Mouse (Mus musculus): Measurements from ENCODE around the gene Caskin2. TPM values are rescaled to one million over a fixed set of nuclear protein-coding genes. Genes with fewer than 3 reads are reported as not detected.

Gene Caskin2
- total RNA-seq, 2 experiments from 2014 or later: 1.7 to 5.1 TPM

GRCm38 (mm10) chr11:115808696-115809310, 4.6 kb downstream of the Caskin2 start:
- peak; percentile 35 for ATAC-seq (replicated peaks; ENCODE audit: poor library complexity, severe bottlenecking)

- ATAC-seq (replicated peaks; ENCODE audit: poor library complexity, severe bottlenecking): no peak
These were observed 5.5 kb downstream of the Caskin2 start for GRCm38 (mm10) chr11:115807971-115808370.

- no peak for ATAC-seq (replicated peaks; ENCODE audit: poor library complexity, severe bottlenecking)
These were observed 6.1 kb downstream of the Caskin2 start for GRCm38 (mm10) chr11:115807306-115807705.

- no peak for ATAC-seq (replicated peaks; ENCODE audit: poor library complexity, severe bottlenecking)
These were observed 7.3 kb downstream of the Caskin2 start for GRCm38 (mm10) chr11:115806154-115806553.

- ATAC-seq (replicated peaks; ENCODE audit: poor library complexity, severe bottlenecking): no peak
These were observed 8.4 kb downstream of the Caskin2 start for GRCm38 (mm10) chr11:115805005-115805404.

GRCm38 (mm10) chr11:115803072-115803709, 10.2 kb downstream of the Caskin2 start:
- ATAC-seq (replicated peaks; ENCODE audit: poor library complexity, severe bottlenecking): no peak

GRCm38 (mm10) chr11:115800981-115801380, 12.5 kb downstream of the Caskin2 start:
- ATAC-seq (replicated peaks; ENCODE audit: poor library complexity, severe bottlenecking): no peak

- ATAC-seq (replicated peaks; ENCODE audit: poor library complexity, severe bottlenecking): no peak
These were observed 15.8 kb downstream of the Caskin2 start for GRCm38 (mm10) chr11:115797665-115798064.

GRCm38 (mm10) chr11:115796898-115797297, 16.5 kb downstream of the Caskin2 start:
- ATAC-seq (replicated peaks; ENCODE audit: poor library complexity, severe bottlenecking): no peak

GRCm38 (mm10) chr11:115792353-115792752, 21.1 kb downstream of the Caskin2 start:
- ATAC-seq (replicated peaks; ENCODE audit: poor library complexity, severe bottlenecking): no peak

- no peak for ATAC-seq (replicated peaks; ENCODE audit: poor library complexity, severe bottlenecking)
These were observed 21.5 kb downstream of the Caskin2 start for GRCm38 (mm10) chr11:115791919-115792318.

- no peak for ATAC-seq (replicated peaks; ENCODE audit: poor library complexity, severe bottlenecking)
These were observed 23.7 kb downstream of the Caskin2 start for GRCm38 (mm10) chr11:115789787-115790186.

GRCm38 (mm10) chr11:115786473-115786872, 27.0 kb downstream of the Caskin2 start:
- ATAC-seq (replicated peaks; ENCODE audit: poor library complexity, severe bottlenecking): no peak

GRCm38 (mm10) chr11:115780141-115781070, 33.0 kb downstream of the Caskin2 start:
- ATAC-seq (replicated peaks; ENCODE audit: poor library complexity, severe bottlenecking): no peak

- peak; percentile 52 for ATAC-seq (replicated peaks; ENCODE audit: poor library complexity, severe bottlenecking)
These were observed 34.3 kb downstream of the Caskin2 start for GRCm38 (mm10) chr11:115779038-115779571.

GRCm38 (mm10) chr11:115777487-115778335, 35.7 kb downstream of the Caskin2 start:
- no peak for ATAC-seq (replicated peaks; ENCODE audit: poor library complexity, severe bottlenecking)

GRCm38 (mm10) chr11:115776954-115777353, 36.5 kb downstream of the Caskin2 start:
- no peak for ATAC-seq (replicated peaks; ENCODE audit: poor library complexity, severe bottlenecking)

- no peak for ATAC-seq (replicated peaks; ENCODE audit: poor library complexity, severe bottlenecking)
These were observed 37.4 kb downstream of the Caskin2 start for GRCm38 (mm10) chr11:115775821-115776665.

- no peak for ATAC-seq (replicated peaks; ENCODE audit: poor library complexity, severe bottlenecking)
These were observed 38.8 kb downstream of the Caskin2 start for GRCm38 (mm10) chr11:115774653-115775052.

Data from granulocyte monocyte progenitor cell, adult 5-6 weeks (primary cell).